Mouse (Mus musculus) MEL (cell line): Measurements from ENCODE around the gene Thsd4.

Experiments used
- CTCF ChIP-seq, 3 experiments: IDR thresholded peaks in 2 of 3; conservative IDR thresholded peaks in 1 of 3; 2 replicates each; pipeline ENCODE4 v1.5.1; 2011 to 2012; ENCODE audit warnings: low read length in 3 of 3, low read depth in 2 of 3, mild to moderate bottlenecking in 2 of 3, improper control_type of control experiment in 1 of 3, inconsistent platforms in 1 of 3, mixed read lengths in 1 of 3, moderate library complexity in 1 of 3; ENCODE audit not compliant: control insufficient read depth in 1 of 3, insufficient read depth in 1 of 3, poor library complexity in 1 of 3, severe bottlenecking in 1 of 3
- EP300 ChIP-seq, 2 experiments: IDR thresholded peaks; 2 replicates each; pipeline ENCODE4 v1.6.1; 2011; ENCODE audit warnings: improper control_type of control experiment in 2 of 2, low read length in 2 of 2, low read depth in 1 of 2, mild to moderate bottlenecking in 1 of 2
- JUND ChIP-seq: IDR thresholded peaks from 2 replicates; pipeline ENCODE4 v1.6.1; 2011; ENCODE audit warnings: low read depth, mild to moderate bottlenecking, improper control_type of control experiment, low read length
- MAX ChIP-seq: IDR thresholded peaks from 2 replicates; pipeline ENCODE4 v1.6.1; 2011; ENCODE audit warnings: low read length, improper control_type of control experiment

- TF ChIP-seq CTCF (IDR thresholded peaks at IDR 0.05 in 2 of 3, conservative IDR thresholded peaks at IDR 0.05 in 1 of 3; ENCODE audit: control insufficient read depth in 1 of 3, insufficient read depth in 1 of 3, low read depth in 2 of 3, low read length in 3 of 3, poor library complexity in 1 of 3, severe bottlenecking in 1 of 3) (no peak), EP300 (IDR thresholded peaks at IDR 0.05; ENCODE audit: low read depth in 1 of 2, low read length in 2 of 2) (no peak), JUND (no peak), MAX (no peak)
These were observed 255.1 kb downstream of the Thsd4 start for GRCm38 (mm10) chr9:60266583-60267272.
